Mouse (Mus musculus) cerebellum, adult 2 months (tissue): Measurements from ENCODE around the gene Urgcp. TPM values are rescaled to one million over a fixed set of nuclear protein-coding genes. Genes with fewer than 3 reads are reported as not detected.

Experiments used
- DNase-seq, 2 experiments: peaks; one replicate each; pipeline ENCODE4 v3.0.0; 2021
- H3K27ac ChIP-seq: fragments of 200-500 bp; 2 replicates; pipeline ENCODE4 v1.5.1; 2012; ENCODE audit warnings: low read length, control low read depth, inconsistent platforms; ENCODE audit not compliant: insufficient read depth
- H3K27me3 ChIP-seq: fragments of 200-500 bp; 2 replicates; pipeline ENCODE4 v1.6.1; 2012; ENCODE audit warnings: inconsistent platforms, mild to moderate bottlenecking, low read length, moderate library complexity; ENCODE audit not compliant: control insufficient read depth, insufficient read depth
- H3K4me1 ChIP-seq: fragments of 200-500 bp; 2 replicates; pipeline ENCODE4 v1.6.1; 2011; ENCODE audit warnings: low read length; ENCODE audit not compliant: control insufficient read depth, insufficient read depth
- H3K4me3 ChIP-seq: fragments of 200-500 bp; replicated peaks from 2 replicates; pipeline ENCODE3; 2011; ENCODE audit warnings: mild to moderate bottlenecking, low read depth, low read length, control low read depth; ENCODE audit not compliant: insufficient read depth
- CTCF ChIP-seq: fragments of 200-500 bp; IDR thresholded peaks from 2 replicates; pipeline ENCODE4 v1.5.1; 2011; ENCODE audit warnings: low read depth, mild to moderate bottlenecking, control low read depth, low read length, moderate library complexity, borderline replicate concordance; ENCODE audit not compliant: insufficient read depth
- POLR2A ChIP-seq: fragments of 200-500 bp; IDR thresholded peaks from 2 replicates; pipeline ENCODE4 v1.6.1; 2011; ENCODE audit warnings: low read length, control low read depth, borderline replicate concordance; ENCODE audit not compliant: insufficient read depth
- WGBS: fragments of 180-500 bp; shearing (Covaris S2); methylation state at CpG from one replicate; pipeline ENCODE4 v1.1.7; 2018; 5-methylcytosine and 5-hydroxymethylcytosine counted together
- polyA plus RNA-seq: library from polyadenylated mRNA; depleted of rRNA; stranded (reverse); fragments of >200 nt; gene quantifications from 2 replicates; pipeline ENCODE4 v1.2.3, GENCODE M21; 2012; rRNA removed

Urgcp gene
- polyA plus RNA-seq, 1 experiment: 37.9 TPM

- H3K4me3 ChIP-seq: no peak overlapping the region
- TF ChIP-seq CTCF: no peak
- TF ChIP-seq POLR2A: no peak
- no peaks in the 10 kb centered on the region for H3K27me3 ChIP-seq
- H3K4me1 ChIP-seq: no peaks in the 10 kb centered on the region
- no peak overlapping the region for H3K27ac ChIP-seq
- DNase-seq: no peak
- WGBS: 58% methylated on average over 6 of the region's 6 CpGs
These were observed 79.6 kb downstream of the Urgcp start for GRCm38 (mm10) chr11:5682541-5682940.

Other genes starting within 250 kb of the Urgcp start
- gene Xbp1, start 241.7 kb downstream of the Urgcp start, polyA plus RNA-seq: 64.5 and 69.7 TPM in 2 replicates
- gene Ccdc117, start 220.2 kb downstream of the Urgcp start, polyA plus RNA-seq: 12.5 and 13.1 TPM in 2 replicates
- gene Ankrd36, start 192.7 kb downstream of the Urgcp start, polyA plus RNA-seq: not detected in 2 replicates
- 122 and 124 TPM in 2 replicates for gene Mrps24, start 46.7 kb downstream of the Urgcp start, polyA plus RNA-seq
- gene Dbnl, start 26.1 kb upstream of the Urgcp start, polyA plus RNA-seq: 80.9 and 83.7 TPM in 2 replicates
- gene Pgam2, start 41.4 kb upstream of the Urgcp start, polyA plus RNA-seq: 0.63 and 1.1 TPM in 2 replicates
- gene Polm, start 75.6 kb upstream of the Urgcp start, polyA plus RNA-seq: 15.0 and 19.3 TPM in 2 replicates
- 10.3 and 13.2 TPM in 2 replicates for gene Aebp1, start 99.6 kb upstream of the Urgcp start, polyA plus RNA-seq
- 47.4 and 55.0 TPM in 2 replicates for gene Pold2, start 115.9 kb upstream of the Urgcp start, polyA plus RNA-seq
- gene Myl7, start 136.4 kb upstream of the Urgcp start, polyA plus RNA-seq: not detected in 2 replicates
- gene Gck, start 187.7 kb upstream of the Urgcp start, polyA plus RNA-seq: 0.74 and 1.1 TPM in 2 replicates
- gene Ykt6, start 193.3 kb upstream of the Urgcp start, polyA plus RNA-seq: 54.2 and 54.9 TPM in 2 replicates